Mouse (Mus musculus): ENCODE measurements around the gene Ulk4.

Ulk4 gene

GRCm38 (mm10) chr9:120994223-120995155 is 282.5 kb downstream of the Ulk4 start:
- no peaks in the 10 kb centered on the region for H3K9me3 ChIP-seq (ENCODE audit: low read length)
- TF ChIP-seq CTCF (conservative IDR thresholded peaks at IDR 0.05; ENCODE audit: low read length) (no peak), NANOG (IDR thresholded peaks at IDR 0.05; ENCODE audit: borderline replicate concordance, low read length) (no peak), POU5F1 (IDR thresholded peaks at IDR 0.05; ENCODE audit: borderline replicate concordance, low read length) (no peak)
- peaks cover 6% of the 10 kb centered on the region for H3K4me1 ChIP-seq (replicated peaks; ENCODE audit: low read depth, low read length)
- no peak overlapping the region for H3K4me3 ChIP-seq (replicated peaks; ENCODE audit: low read length)
- no peaks in the 10 kb centered on the region; the same call in 1 of the 2 replicates for H3K27me3 ChIP-seq (ENCODE audit: insufficient read depth, low read length)
- no peaks in the 10 kb centered on the region for H3K36me3 ChIP-seq (ENCODE audit: insufficient read depth, low read length)

- Histone ChIP-seq H3K36me3 (ENCODE audit: insufficient read depth, low read length) (no peaks in the 10 kb centered on the region), H3K9me3 (ENCODE audit: low read length) (no peaks in the 10 kb centered on the region), H3K27me3 (ENCODE audit: insufficient read depth, low read length) (no peaks in the 10 kb centered on the region), H3K4me1 (replicated peaks; ENCODE audit: low read depth, low read length) (peaks cover 6% of the 10 kb centered on the region), H3K4me3 (replicated peaks; ENCODE audit: low read length) (no peak overlapping the region)
- TF ChIP-seq NANOG (IDR thresholded peaks at IDR 0.05; ENCODE audit: borderline replicate concordance, low read length) (no peak), POU5F1 (IDR thresholded peaks at IDR 0.05; ENCODE audit: borderline replicate concordance, low read length) (no peak), CTCF (conservative IDR thresholded peaks at IDR 0.05; ENCODE audit: low read length) (no peak)
These were observed 284.0 kb downstream of the Ulk4 start for GRCm38 (mm10) chr9:120993004-120993403.

GRCm38 (mm10) chr9:120991801-120992200 is 285.2 kb downstream of the Ulk4 start:
- no peak for TF ChIP-seq POU5F1 (IDR thresholded peaks at IDR 0.05; ENCODE audit: borderline replicate concordance, low read length)
- TF ChIP-seq CTCF (conservative IDR thresholded peaks at IDR 0.05; ENCODE audit: low read length): no peak
- no peak for TF ChIP-seq NANOG (IDR thresholded peaks at IDR 0.05; ENCODE audit: borderline replicate concordance, low read length)
- H3K9me3 ChIP-seq (ENCODE audit: low read length): no peaks in the 10 kb centered on the region
- no peaks in the 10 kb centered on the region; the same call in 1 of the 2 replicates for H3K27me3 ChIP-seq (ENCODE audit: insufficient read depth, low read length)
- H3K4me1 ChIP-seq (replicated peaks; ENCODE audit: low read depth, low read length): peaks cover 6% of the 10 kb centered on the region
- H3K36me3 ChIP-seq (ENCODE audit: insufficient read depth, low read length): no peaks in the 10 kb centered on the region
- H3K4me3 ChIP-seq (replicated peaks; ENCODE audit: low read length): no peak overlapping the region

- Histone ChIP-seq H3K4me3 (replicated peaks; ENCODE audit: low read length) (no peak overlapping the region), H3K9me3 (ENCODE audit: low read length) (no peaks in the 10 kb centered on the region), H3K27me3 (ENCODE audit: insufficient read depth, low read length) (no peaks in the 10 kb centered on the region; the same call in 1 of the 2 replicates), H3K36me3 (ENCODE audit: insufficient read depth, low read length) (no peaks in the 10 kb centered on the region), H3K4me1 (replicated peaks; ENCODE audit: low read depth, low read length) (peaks cover 6% of the 10 kb centered on the region)
- TF ChIP-seq NANOG (IDR thresholded peaks at IDR 0.05; ENCODE audit: borderline replicate concordance, low read length): no peak
These were observed 286.9 kb downstream of the Ulk4 start for GRCm38 (mm10) chr9:120989806-120990700.

GRCm38 (mm10) chr9:120988088-120988487 is 288.9 kb downstream of the Ulk4 start:
- Histone ChIP-seq H3K36me3 (ENCODE audit: insufficient read depth, low read length) (no peaks in the 10 kb centered on the region), H3K27me3 (ENCODE audit: insufficient read depth, low read length) (no peaks in the 10 kb centered on the region; the same call in 1 of the 2 replicates), H3K9me3 (ENCODE audit: low read length) (no peaks in the 10 kb centered on the region), H3K4me1 (replicated peaks; ENCODE audit: low read depth, low read length) (peaks cover 6% of the 10 kb centered on the region), H3K4me3 (replicated peaks; ENCODE audit: low read length) (no peak overlapping the region)
- TF ChIP-seq POU5F1 (IDR thresholded peaks at IDR 0.05; ENCODE audit: borderline replicate concordance, low read length): no peak
- TF ChIP-seq CTCF (conservative IDR thresholded peaks at IDR 0.05; ENCODE audit: low read length): no peak
- TF ChIP-seq NANOG (IDR thresholded peaks at IDR 0.05; ENCODE audit: borderline replicate concordance, low read length): no peak

- Histone ChIP-seq H3K9me3 (ENCODE audit: low read length) (no peaks in the 10 kb centered on the region), H3K4me3 (replicated peaks; ENCODE audit: low read length) (no peak overlapping the region), H3K36me3 (ENCODE audit: insufficient read depth, low read length) (no peaks in the 10 kb centered on the region), H3K27me3 (ENCODE audit: insufficient read depth, low read length) (no peaks in the 10 kb centered on the region; the same call in 1 of the 2 replicates), H3K4me1 (replicated peaks; ENCODE audit: low read depth, low read length) (peaks cover 6% of the 10 kb centered on the region)
- TF ChIP-seq NANOG (IDR thresholded peaks at IDR 0.05; ENCODE audit: borderline replicate concordance, low read length) (no peak), CTCF (conservative IDR thresholded peaks at IDR 0.05; ENCODE audit: low read length) (no peak), POU5F1 (IDR thresholded peaks at IDR 0.05; ENCODE audit: borderline replicate concordance, low read length) (no peak)
These were observed 290.0 kb downstream of the Ulk4 start for GRCm38 (mm10) chr9:120986994-120987393.

GRCm38 (mm10) chr9:120986255-120986654 is 290.7 kb downstream of the Ulk4 start:
- no peaks in the 10 kb centered on the region for H3K9me3 ChIP-seq (ENCODE audit: low read length)
- no peak for TF ChIP-seq POU5F1 (IDR thresholded peaks at IDR 0.05; ENCODE audit: borderline replicate concordance, low read length)
- TF ChIP-seq NANOG (IDR thresholded peaks at IDR 0.05; ENCODE audit: borderline replicate concordance, low read length): no peak
- no peak for TF ChIP-seq CTCF (conservative IDR thresholded peaks at IDR 0.05; ENCODE audit: low read length)
- H3K4me3 ChIP-seq (replicated peaks; ENCODE audit: low read length): no peak overlapping the region
- no peaks in the 10 kb centered on the region; the same call in 1 of the 2 replicates for H3K27me3 ChIP-seq (ENCODE audit: insufficient read depth, low read length)
- peaks cover 11% of the 10 kb centered on the region for H3K4me1 ChIP-seq (replicated peaks; ENCODE audit: low read depth, low read length)
- H3K36me3 ChIP-seq (ENCODE audit: insufficient read depth, low read length): no peaks in the 10 kb centered on the region

- TF ChIP-seq POU5F1 (IDR thresholded peaks at IDR 0.05; ENCODE audit: borderline replicate concordance, low read length) (no peak), CTCF (conservative IDR thresholded peaks at IDR 0.05; ENCODE audit: low read length) (no peak), NANOG (IDR thresholded peaks at IDR 0.05; ENCODE audit: borderline replicate concordance, low read length) (no peak)
These were observed 291.5 kb downstream of the Ulk4 start for GRCm38 (mm10) chr9:120985524-120985923.

More at GRCm38 (mm10) chr9:120985524-120985923, 291.5 kb downstream of the Ulk4 start:
- Histone ChIP-seq H3K4me1 (replicated peaks; ENCODE audit: low read depth, low read length) (peaks cover 9% of the 10 kb centered on the region), H3K27me3 (ENCODE audit: insufficient read depth, low read length) (no peaks in the 10 kb centered on the region; the same call in 1 of the 2 replicates), H3K36me3 (ENCODE audit: insufficient read depth, low read length) (no peaks in the 10 kb centered on the region), H3K4me3 (replicated peaks; ENCODE audit: low read length) (no peak overlapping the region), H3K9me3 (ENCODE audit: low read length) (no peaks in the 10 kb centered on the region)

All from E14TG2a.4 (cell line).